Mouse (Mus musculus): ENCODE results near the gene Tfec.

Gene Tfec

GRCm38 (mm10) chr6:16898251-16898862 is at the start of gene Tfec:
Tfec (minus strand) TSS chr6:16898441.
- no peak for DNase-seq (ENCODE audit: low read depth, low spot score)

GRCm38 (mm10) chr6:16947837-16948236 is 49.6 kb upstream of the Tfec start:
- DNase-seq (ENCODE audit: low read depth, low spot score), result no peak

- no peak for DNase-seq (ENCODE audit: low read depth, low spot score)
Observed at GRCm38 (mm10) chr6:16943513-16943912, 45.3 kb upstream of the Tfec start.

- no peak for DNase-seq (ENCODE audit: low read depth, low spot score)
Observed at GRCm38 (mm10) chr6:16942433-16942832, 44.2 kb upstream of the Tfec start.

- no peak for DNase-seq (ENCODE audit: low read depth, low spot score)
Observed at GRCm38 (mm10) chr6:16931059-16931458, 32.8 kb upstream of the Tfec start.

- DNase-seq (ENCODE audit: low read depth, low spot score), result no peak
Observed at GRCm38 (mm10) chr6:16920111-16920656, 21.9 kb upstream of the Tfec start.

- no peak for DNase-seq (ENCODE audit: low read depth, low spot score)
Observed at GRCm38 (mm10) chr6:16891819-16892218, 6.4 kb downstream of the Tfec start.

GRCm38 (mm10) chr6:16883537-16884307 is 14.5 kb downstream of the Tfec start:
- DNase-seq (ENCODE audit: low read depth, low spot score), result no peak

- DNase-seq (ENCODE audit: low read depth, low spot score), result no peak
Observed at GRCm38 (mm10) chr6:16874021-16874542, 24.2 kb downstream of the Tfec start.

- no peak for DNase-seq (ENCODE audit: low read depth, low spot score)
Observed at GRCm38 (mm10) chr6:16870067-16870466, 28.2 kb downstream of the Tfec start.

GRCm38 (mm10) chr6:16868314-16868713 is 29.9 kb downstream of the Tfec start:
- DNase-seq (ENCODE audit: low read depth, low spot score), result no peak

GRCm38 (mm10) chr6:16862753-16863508 is 35.3 kb downstream of the Tfec start:
- no peak for DNase-seq (ENCODE audit: low read depth, low spot score)

GRCm38 (mm10) chr6:16862050-16862449 is 36.2 kb downstream of the Tfec start:
- DNase-seq (ENCODE audit: low read depth, low spot score), result no peak

GRCm38 (mm10) chr6:16855879-16856545 is 42.2 kb downstream of the Tfec start:
- no peak for DNase-seq (ENCODE audit: low read depth, low spot score)

GRCm38 (mm10) chr6:16854977-16855376 is 43.3 kb downstream of the Tfec start:
- DNase-seq (ENCODE audit: low read depth, low spot score), result no peak

- no peak for DNase-seq (ENCODE audit: low read depth, low spot score)
Observed at GRCm38 (mm10) chr6:16846521-16846920, 51.7 kb downstream of the Tfec start.

GRCm38 (mm10) chr6:16835631-16836030 is 62.6 kb downstream of the Tfec start:
- DNase-seq (ENCODE audit: low read depth, low spot score), result no peak

- no peak for DNase-seq (ENCODE audit: low read depth, low spot score)
Observed at GRCm38 (mm10) chr6:16828304-16828703, 69.9 kb downstream of the Tfec start.

- DNase-seq (ENCODE audit: low read depth, low spot score), result no peak
Observed at GRCm38 (mm10) chr6:16821985-16822384, 76.3 kb downstream of the Tfec start.

GRCm38 (mm10) chr6:16806302-16806701 is 91.9 kb downstream of the Tfec start:
- DNase-seq (ENCODE audit: low read depth, low spot score), result no peak

- DNase-seq (ENCODE audit: low read depth, low spot score), result no peak
Observed at GRCm38 (mm10) chr6:16797669-16798068, 100.6 kb downstream of the Tfec start.

Measured in CD4-positive helper T cell, adult 2 months (primary cell).